Mouse (Mus musculus): ENCODE results near the gene Prr5. TPM values are rescaled to one million over a fixed set of nuclear protein-coding genes. Genes with fewer than 3 reads are reported as not detected.

Prr5 gene
- polyA plus RNA-seq, 1 experiment = 82.9 TPM

DNA sequence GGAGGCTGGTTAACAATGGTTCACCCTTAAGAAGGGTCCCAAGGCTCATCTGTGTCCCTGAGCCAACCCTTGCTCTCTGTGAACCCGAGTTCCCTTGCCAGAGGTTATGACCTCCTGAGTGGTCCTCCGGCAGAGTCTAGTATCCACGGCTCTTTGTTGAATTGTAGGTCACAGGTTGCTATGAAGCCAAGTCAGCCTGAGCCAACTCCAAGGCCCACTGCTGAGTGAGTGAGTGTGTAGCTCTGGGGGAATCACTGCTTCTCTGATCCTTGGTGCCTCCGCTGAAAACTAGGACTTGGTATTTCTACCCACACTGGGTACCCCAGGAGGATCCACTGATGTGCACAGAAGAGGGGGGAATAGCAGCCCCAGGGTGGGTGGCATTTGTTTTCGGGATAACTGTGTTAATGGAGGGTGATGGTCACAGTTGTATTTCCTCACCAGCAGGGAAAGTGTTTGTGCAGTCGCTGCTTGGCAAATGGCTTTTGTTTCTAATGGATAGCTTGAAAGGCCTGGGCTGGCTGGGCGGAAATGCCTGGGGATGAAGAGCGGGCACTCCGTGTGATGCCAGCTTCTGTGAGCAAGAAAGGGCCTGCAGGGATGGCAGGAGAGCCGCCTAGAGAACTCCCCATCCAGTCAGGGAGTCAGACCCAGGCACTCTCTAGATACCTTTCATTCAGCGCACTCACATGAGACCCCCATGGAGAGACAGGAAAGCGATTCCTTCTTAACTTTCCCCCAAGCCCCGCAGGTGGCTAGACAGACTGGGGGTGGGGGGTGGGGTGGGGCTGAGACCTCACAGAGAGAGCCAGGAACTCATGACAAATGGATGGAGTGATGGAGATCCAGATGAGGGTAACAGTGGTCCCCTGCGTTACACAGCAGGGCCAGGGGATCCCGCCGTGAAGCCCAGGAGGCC, 4.6 kb upstream of the Prr5 start:
- no peaks in the 10 kb centered on the region for H3K36me3 ChIP-seq (ENCODE audit: control insufficient read depth, insufficient read depth, low read length)
- peaks cover 6% of the 10 kb centered on the region for H3K4me1 ChIP-seq (ENCODE audit: control insufficient read depth, insufficient read depth, insufficient read length, low read length)
- TF ChIP-seq CTCF (IDR thresholded peaks at IDR 0.05; ENCODE audit: extremely low read depth, insufficient read length, insufficient replicate concordance, low read depth, low read length) = no peak
- no peak for TF ChIP-seq POLR2A (IDR thresholded peaks at IDR 0.05; ENCODE audit: low read depth, low read length)
- 76% methylated on average over 16 of the region's 16 CpGs for WGBS
- H3K27ac ChIP-seq (ENCODE audit: insufficient read depth, low read depth, low read length) = no peak overlapping the region
- no peak overlapping the region for H3K4me3 ChIP-seq (ENCODE audit: low read depth, low read length)
- peaks cover 8% of the 10 kb centered on the region; the same call in 1 of the 2 replicates for H3K27me3 ChIP-seq (ENCODE audit: control insufficient read depth, insufficient read depth, low read length)

- no peaks in the 10 kb centered on the region for H3K36me3 ChIP-seq (ENCODE audit: control insufficient read depth, insufficient read depth, low read length)
- 72% methylated on average over 9 of the region's 9 CpGs for WGBS
- no peak overlapping the region for H3K27ac ChIP-seq (ENCODE audit: insufficient read depth, low read depth, low read length)
- H3K4me3 ChIP-seq (ENCODE audit: low read depth, low read length) = no peak overlapping the region
- H3K4me1 ChIP-seq (ENCODE audit: control insufficient read depth, insufficient read depth, insufficient read length, low read length) = peaks cover 6% of the 10 kb centered on the region
- peaks cover 8% of the 10 kb centered on the region; the same call in 1 of the 2 replicates for H3K27me3 ChIP-seq (ENCODE audit: control insufficient read depth, insufficient read depth, low read length)
- TF ChIP-seq POLR2A (IDR thresholded peaks at IDR 0.05; ENCODE audit: low read depth, low read length) = no peak
- no peak for TF ChIP-seq CTCF (IDR thresholded peaks at IDR 0.05; ENCODE audit: extremely low read depth, insufficient read length, insufficient replicate concordance, low read depth, low read length)
Measured at GRCm38 (mm10) chr15:84665662-84666061, 3.8 kb upstream of the Prr5 start.

GRCm38 (mm10) chr15:84666065-84666464, 3.4 kb upstream of the Prr5 start:
- Histone ChIP-seq H3K27me3 (ENCODE audit: control insufficient read depth, insufficient read depth, low read length) (peaks cover 8% of the 10 kb centered on the region; the same call in 1 of the 2 replicates), H3K4me1 (ENCODE audit: control insufficient read depth, insufficient read depth, insufficient read length, low read length) (peaks cover 6% of the 10 kb centered on the region), H3K27ac (ENCODE audit: insufficient read depth, low read depth, low read length) (no peak overlapping the region), H3K36me3 (ENCODE audit: control insufficient read depth, insufficient read depth, low read length) (no peaks in the 10 kb centered on the region), H3K4me3 (ENCODE audit: low read depth, low read length) (no peak overlapping the region)
- WGBS = 18% methylated on average over 4 of the region's 4 CpGs
- TF ChIP-seq CTCF (IDR thresholded peaks at IDR 0.05; ENCODE audit: extremely low read depth, insufficient read length, insufficient replicate concordance, low read depth, low read length) (no peak), POLR2A (IDR thresholded peaks at IDR 0.05; ENCODE audit: low read depth, low read length) (no peak)

GRCm38 (mm10) chr15:84667601-84668000, 1.8 kb upstream of the Prr5 start:
- H3K4me1 ChIP-seq (ENCODE audit: control insufficient read depth, insufficient read depth, insufficient read length, low read length) = peaks cover 16% of the 10 kb centered on the region
- H3K4me3 ChIP-seq (ENCODE audit: low read depth, low read length) = no peak overlapping the region
- 66% methylated on average over 6 of the region's 6 CpGs for WGBS
- H3K36me3 ChIP-seq (ENCODE audit: control insufficient read depth, insufficient read depth, low read length) = no peaks in the 10 kb centered on the region
- no peak overlapping the region for H3K27ac ChIP-seq (ENCODE audit: insufficient read depth, low read depth, low read length)
- H3K27me3 ChIP-seq (ENCODE audit: control insufficient read depth, insufficient read depth, low read length) = peaks cover 8% of the 10 kb centered on the region; the same call in 1 of the 2 replicates
- TF ChIP-seq POLR2A (IDR thresholded peaks at IDR 0.05; ENCODE audit: low read depth, low read length) = no peak
- TF ChIP-seq CTCF (IDR thresholded peaks at IDR 0.05; ENCODE audit: extremely low read depth, insufficient read length, insufficient replicate concordance, low read depth, low read length) = no peak

DNA sequence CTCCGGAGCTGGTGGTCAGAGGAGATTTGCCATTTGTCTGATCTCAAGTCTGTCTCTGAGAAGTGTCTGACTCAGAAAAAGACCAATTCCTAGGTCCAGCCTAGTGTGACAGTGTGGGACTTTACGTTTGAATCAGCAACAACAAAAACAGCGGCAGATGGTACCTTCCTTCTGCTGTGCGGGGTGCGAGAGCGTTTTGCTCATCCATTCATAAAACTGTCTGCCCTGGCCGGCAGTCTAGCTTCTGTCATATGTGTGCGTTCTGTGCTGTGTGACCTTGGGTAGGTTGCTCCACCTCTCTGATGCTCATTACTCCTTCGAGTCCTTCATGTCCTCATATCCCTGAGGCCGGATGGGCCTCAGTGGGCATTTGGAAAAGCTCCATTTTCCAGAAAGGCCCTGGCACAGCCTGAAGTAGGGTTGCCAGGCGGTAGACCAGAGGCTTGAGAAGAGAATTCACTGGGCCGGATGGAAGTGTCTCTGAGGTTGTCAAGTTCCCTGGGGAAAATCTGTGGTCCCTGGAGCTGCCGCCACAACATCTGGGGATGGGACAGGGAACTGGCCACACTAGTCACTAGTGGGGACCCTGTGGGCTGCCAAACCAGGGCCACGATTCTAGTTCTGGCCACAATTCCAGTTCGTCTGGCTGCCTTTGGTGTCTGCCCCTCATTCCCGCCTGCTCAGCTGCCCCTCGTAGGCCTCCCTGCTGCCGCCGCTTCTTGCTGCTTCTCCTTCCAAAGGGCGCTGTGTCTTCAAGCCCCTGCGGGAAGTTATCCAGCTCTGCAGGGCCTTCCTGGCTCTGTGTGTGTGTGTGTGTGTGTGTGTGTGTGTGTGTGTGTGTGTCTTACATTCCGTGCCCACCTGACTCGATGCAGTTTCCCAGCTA, 594 bp downstream of the Prr5 start:
- 92% methylated on average over 23 of the region's 23 CpGs for WGBS
- Histone ChIP-seq H3K27ac (ENCODE audit: insufficient read depth, low read depth, low read length) (no peak overlapping the region), H3K4me3 (ENCODE audit: low read depth, low read length) (no peak overlapping the region), H3K27me3 (ENCODE audit: control insufficient read depth, insufficient read depth, low read length) (no peaks in the 10 kb centered on the region), H3K4me1 (ENCODE audit: control insufficient read depth, insufficient read depth, insufficient read length, low read length) (peaks cover 11% of the 10 kb centered on the region), H3K36me3 (ENCODE audit: control insufficient read depth, insufficient read depth, low read length) (no peaks in the 10 kb centered on the region)
- TF ChIP-seq POLR2A (IDR thresholded peaks at IDR 0.05; ENCODE audit: low read depth, low read length) = no peak
- no peak for TF ChIP-seq CTCF (IDR thresholded peaks at IDR 0.05; ENCODE audit: extremely low read depth, insufficient read length, insufficient replicate concordance, low read depth, low read length)

- H3K27ac ChIP-seq (ENCODE audit: insufficient read depth, low read depth, low read length) = no peak overlapping the region
- H3K4me3 ChIP-seq (ENCODE audit: low read depth, low read length) = no peak overlapping the region
- no peaks in the 10 kb centered on the region for H3K27me3 ChIP-seq (ENCODE audit: control insufficient read depth, insufficient read depth, low read length)
- no peak for TF ChIP-seq POLR2A (IDR thresholded peaks at IDR 0.05; ENCODE audit: low read depth, low read length)
- TF ChIP-seq CTCF (IDR thresholded peaks at IDR 0.05; ENCODE audit: extremely low read depth, insufficient read length, insufficient replicate concordance, low read depth, low read length) = no peak
- H3K4me1 ChIP-seq (ENCODE audit: control insufficient read depth, insufficient read depth, insufficient read length, low read length) = peaks cover 13% of the 10 kb centered on the region
- H3K36me3 ChIP-seq (ENCODE audit: control insufficient read depth, insufficient read depth, low read length) = no peaks in the 10 kb centered on the region
- WGBS = 93% methylated on average over 4 of the region's 4 CpGs
Measured at GRCm38 (mm10) chr15:84670657-84671055, 1.2 kb downstream of the Prr5 start.

All from small intestine, adult 2 months (tissue).